ENCODE assay signal across 16 mouse cellular contexts in the genomic region with DNA sequence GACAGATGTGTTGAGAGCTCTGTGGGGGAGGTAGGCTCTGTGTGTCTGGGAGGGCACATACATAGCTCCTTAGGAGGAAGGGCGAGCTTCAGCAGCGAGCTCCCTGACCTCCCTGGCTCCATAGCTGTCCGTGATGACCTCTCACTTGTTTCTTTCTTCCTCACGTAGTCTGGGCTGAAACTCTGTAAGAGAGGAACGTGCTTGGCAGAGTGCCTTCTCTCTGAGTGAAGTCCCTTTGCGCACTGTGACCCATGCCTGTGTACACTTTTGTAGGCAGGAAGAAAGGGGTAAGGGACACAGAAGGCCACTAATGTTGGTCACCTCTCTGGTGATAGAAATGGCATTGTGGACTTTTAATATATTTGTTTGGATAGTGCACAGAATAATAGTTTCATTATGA. TPM values are rescaled to one million over a fixed set of nuclear protein-coding genes. Genes with fewer than 3 reads are reported as not detected.
"Had no signal": no experiment of that assay in that cellular context is flagged by ENCODE, and none has a peak within 500 bp of the region (broad histone marks: within the 10 kb centered on the region; RNA-seq: fewer than 3 reads in every experiment).

No protein-coding gene starts in this region.

- H3K9ac ChIP-seq: liver, embryonic 12.5 days; liver, embryonic 15.5 days had no signal

- ATAC-seq: liver, embryonic 12.5 days had no signal

- H3K27me3 ChIP-seq: liver, embryonic 12.5 days; liver, embryonic 15.5 days had no signal

- H3K9me3 ChIP-seq: liver, embryonic 12.5 days; liver, embryonic 15.5 days had no signal

- H3K27ac ChIP-seq: left cerebral cortex, adult 2 months; liver, embryonic 12.5 days; liver, embryonic 15.5 days had no signal

- DNase-seq: kidney, adult 9 months; layer of hippocampus, postnatal 36 days; lung, adult 2 months; lung, postnatal 14 days; lung, postnatal 4 days; midbrain, embryonic 14.5 days; thymus, adult 18-20 months; thymus, postnatal 4 days had no signal

- H3K4me2 ChIP-seq: liver, embryonic 12.5 days; liver, embryonic 15.5 days; midbrain, embryonic 11.5 days had no signal

- H3K4me3 ChIP-seq: left cerebral cortex, adult 2 months; liver, embryonic 12.5 days; liver, embryonic 15.5 days had no signal

RNA-seq across cellular contexts. Expression of a gene that starts 5.7 kb away (rescaled TPM):
- total RNA-seq: layer of hippocampus, postnatal 10 days; megakaryocyte progenitor cell, adult 5-6 weeks; megakaryocyte-erythroid progenitor cell, adult 5-6 weeks; midbrain, postnatal 0 days had no signal
- polyA plus RNA-seq: midbrain, embryonic 11.5 days had no signal
